Mouse (Mus musculus): ENCODE measurements around the gene Mgst3. TPM values are rescaled to one million over a fixed set of nuclear protein-coding genes. Genes with fewer than 3 reads are reported as not detected.
"Not testable (repeated sequence)": the region's sequence is repeated elsewhere in the genome, so short reads cannot be mapped to it uniquely, and the experiment has no call there.

The Mgst3 gene
- polyA plus RNA-seq, 1 experiment = 283 TPM

DNA sequence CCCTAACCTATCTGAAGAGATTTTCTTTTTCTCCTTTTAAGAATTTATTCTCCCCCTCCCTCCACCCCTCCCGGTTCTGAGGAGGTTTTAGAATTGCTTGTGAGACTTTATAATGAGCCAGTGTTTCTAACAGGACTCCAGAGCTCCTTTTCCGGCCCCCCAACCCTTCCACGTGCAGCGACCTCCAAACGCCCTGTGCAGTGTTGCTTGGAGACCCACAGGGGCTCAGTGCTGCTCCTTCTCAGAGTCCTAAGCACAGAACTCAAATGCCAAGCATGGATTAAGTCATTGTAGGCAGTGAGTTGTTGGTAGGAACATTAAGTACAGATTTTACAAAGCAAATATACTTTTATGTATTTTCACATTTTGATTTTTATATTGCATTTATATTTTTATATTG lies 30.3 kb downstream of the Mgst3 start:
- no peak for DNase-seq (ENCODE audit: extremely low spot score in 1 of 2, low spot score in 1 of 2)

DNA sequence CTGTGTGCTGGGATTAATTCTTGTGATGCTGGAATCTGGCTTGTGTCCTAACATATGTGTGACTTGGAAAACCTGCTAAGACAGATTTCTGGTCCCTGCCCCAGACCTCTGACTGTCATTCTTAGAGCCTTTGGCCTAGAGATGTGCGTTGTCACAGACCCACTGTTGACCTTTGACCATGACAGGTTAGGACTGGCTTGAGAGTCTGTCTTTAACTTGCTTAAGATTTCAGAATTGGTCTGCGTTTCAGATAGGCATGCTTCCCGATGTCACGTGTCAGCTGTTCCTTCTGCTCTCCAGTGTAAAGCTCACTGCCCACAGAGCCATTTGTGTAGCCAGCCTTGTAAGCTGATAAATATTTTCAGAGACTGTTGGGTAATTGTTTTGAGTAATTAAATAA lies 30.8 kb downstream of the Mgst3 start:
- DNase-seq (ENCODE audit: extremely low spot score in 1 of 2, low spot score in 1 of 2) = no peak

GRCm38 (mm10) chr1:167360268-167360667 lies 33.4 kb downstream of the Mgst3 start:
- DNase-seq (ENCODE audit: extremely low spot score in 1 of 2, low spot score in 1 of 2) = no peak

GRCm38 (mm10) chr1:167358731-167359130 lies 34.9 kb downstream of the Mgst3 start:
- DNase-seq (ENCODE audit: extremely low spot score in 1 of 2, low spot score in 1 of 2) = no peak

DNA sequence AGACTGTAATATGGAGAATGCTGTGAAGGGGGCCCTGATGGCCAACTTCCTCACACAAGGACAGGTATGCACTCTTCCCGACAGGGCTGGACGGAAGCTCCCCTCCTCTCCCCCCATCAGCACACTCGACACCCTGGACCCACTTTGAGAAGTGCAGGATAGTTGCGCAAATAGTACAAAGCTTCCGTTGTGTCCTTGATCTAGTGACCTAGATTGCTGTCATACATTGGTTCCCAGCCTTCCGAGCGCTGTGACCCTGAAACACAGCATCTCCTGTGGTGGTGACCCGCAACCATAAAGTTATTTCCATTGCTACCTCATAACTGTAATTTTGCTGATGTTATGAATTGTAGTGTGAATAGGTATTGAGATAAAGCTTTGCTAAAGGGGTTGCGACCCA lies 36.3 kb downstream of the Mgst3 start:
- DNase-seq (ENCODE audit: extremely low spot score in 1 of 2, low spot score in 1 of 2) = no peak

- DNase-seq (ENCODE audit: extremely low spot score in 1 of 2, low spot score in 1 of 2) = no peak
Observed at GRCm38 (mm10) chr1:167352403-167352802, 41.2 kb downstream of the Mgst3 start.

DNA sequence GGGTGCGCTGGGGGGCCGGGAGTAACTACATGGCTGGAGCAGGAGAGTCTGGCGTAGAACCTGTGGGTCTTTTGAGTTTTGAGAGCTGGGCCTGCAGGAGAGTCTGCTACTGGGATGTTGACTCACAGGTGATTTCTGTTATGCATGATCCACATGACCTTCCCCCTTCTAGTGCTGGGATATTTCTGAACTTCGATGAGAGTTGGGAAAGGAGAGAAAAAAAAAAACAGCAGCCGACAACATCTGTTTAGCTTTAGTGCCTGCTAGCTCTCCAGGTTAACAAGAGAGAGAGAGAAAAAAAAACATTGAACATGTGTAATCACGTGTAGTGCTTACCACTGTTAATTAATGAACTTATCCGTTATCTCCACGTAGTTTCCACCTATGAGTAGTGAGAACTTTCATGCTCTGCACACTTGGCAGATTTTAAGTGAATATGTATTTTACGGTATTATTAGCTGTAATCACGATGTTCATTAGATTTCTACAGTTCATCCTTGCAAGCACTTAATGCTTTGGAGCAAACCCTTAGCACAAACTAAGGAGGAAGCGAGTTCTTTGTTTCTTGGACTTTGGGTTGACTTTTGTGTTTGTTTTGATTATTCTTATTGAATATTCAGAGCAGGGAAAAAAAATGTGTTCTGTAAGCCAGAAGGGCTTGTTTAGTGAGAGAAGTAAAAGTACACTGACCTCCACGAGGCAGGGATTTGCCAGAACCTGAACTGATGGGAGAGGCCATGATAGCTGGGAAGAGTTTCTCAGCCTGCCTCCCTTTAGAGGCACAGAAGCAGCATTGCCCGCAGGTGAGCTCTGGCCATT lies 42.8 kb downstream of the Mgst3 start:
- no peak for DNase-seq (ENCODE audit: extremely low spot score in 1 of 2, low spot score in 1 of 2)

DNA sequence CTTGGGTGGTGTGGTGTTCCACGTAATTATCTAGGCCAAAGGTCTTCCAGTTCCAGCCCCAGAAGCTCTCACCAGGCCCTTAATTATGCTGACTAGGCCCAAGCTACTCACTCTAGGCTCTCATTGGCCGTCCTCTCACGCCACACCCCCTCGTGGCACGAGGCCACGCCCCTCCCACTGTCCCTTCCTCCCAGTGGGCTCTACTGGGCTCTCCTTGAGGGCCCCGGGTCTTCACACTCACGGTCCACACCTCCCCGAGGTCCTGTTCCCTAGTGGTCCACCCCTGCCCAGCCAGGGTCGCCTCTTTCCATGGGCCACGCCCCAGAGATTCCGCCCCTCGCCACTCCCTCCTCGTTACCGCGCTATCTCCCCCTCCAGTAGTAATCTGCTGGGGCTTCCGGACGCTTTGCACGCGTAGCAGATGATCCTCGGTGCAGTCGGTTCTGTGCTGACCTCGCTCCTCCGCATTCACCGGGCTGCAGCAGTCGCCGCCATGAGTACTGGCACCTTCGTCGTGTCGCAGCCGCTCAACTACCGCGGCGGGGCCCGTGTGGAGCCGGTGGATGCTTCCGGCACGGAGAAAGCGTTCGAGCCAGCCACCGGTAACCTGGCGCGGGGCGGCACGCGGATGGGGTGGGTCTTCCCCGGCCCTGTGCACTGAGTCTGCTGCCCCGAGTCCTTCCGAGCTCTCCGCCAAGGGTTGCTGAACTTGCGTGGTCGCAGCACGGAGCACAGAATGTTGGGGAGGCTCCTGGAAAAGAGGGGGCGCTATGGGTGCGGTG lies 43.6 kb downstream of the Mgst3 start, which contains the start of gene Aldh9a1:
Aldh9a1 (plus strand) TSS at position 177 of the 782 bp plus-strand sequence.
- peak; percentile 80 to 84 for DNase-seq (ENCODE audit: extremely low spot score in 1 of 2, low spot score in 1 of 2)

DNA sequence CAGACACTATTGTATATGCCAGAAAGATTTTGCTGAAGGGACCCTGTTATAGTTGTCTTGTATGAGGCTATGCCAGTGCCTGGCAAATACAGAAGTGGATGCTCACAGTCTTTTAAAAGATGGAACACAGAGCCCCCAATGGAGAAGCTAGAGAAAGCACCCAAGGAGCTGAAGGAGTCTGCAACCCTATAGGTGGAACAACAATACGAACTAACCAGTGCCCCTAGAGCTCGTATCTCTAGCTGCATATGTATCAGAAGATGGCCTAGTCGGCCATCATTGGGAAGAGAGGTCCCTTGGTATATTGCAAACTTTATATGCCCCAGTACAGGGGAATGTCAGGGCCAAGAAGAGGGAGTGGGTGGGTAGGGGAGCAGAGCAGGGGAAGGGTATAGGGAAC lies 44.4 kb downstream of the Mgst3 start:
- DNase-seq (ENCODE audit: extremely low spot score in 1 of 2, low spot score in 1 of 2) = not testable (repeated sequence)

DNA sequence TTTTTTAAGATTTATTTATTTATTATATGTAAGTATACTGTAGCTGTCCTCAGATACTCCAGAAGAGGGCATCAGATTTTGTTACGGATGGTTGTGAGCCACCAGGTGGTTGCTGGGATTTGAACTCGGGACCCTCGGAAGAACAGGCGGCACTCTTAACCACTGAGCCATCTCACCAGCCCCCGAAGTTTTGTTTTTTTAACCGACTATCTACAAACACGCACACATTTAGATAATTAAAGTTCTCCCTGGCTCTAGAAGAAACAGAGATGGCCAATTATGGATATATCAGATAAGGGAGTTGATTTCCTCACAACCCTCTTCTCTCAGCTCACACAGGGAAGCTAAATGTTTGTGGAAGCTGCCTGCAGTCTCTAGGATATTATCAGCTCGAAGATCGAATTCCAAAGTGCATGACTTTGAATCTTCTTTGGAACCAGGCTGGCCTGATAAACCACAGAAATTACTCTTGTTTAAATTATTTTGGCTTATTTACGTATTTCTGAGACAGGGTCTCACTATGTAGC lies 47.6 kb downstream of the Mgst3 start:
- DNase-seq (ENCODE audit: extremely low spot score in 1 of 2, low spot score in 1 of 2) = not testable (repeated sequence)

DNA sequence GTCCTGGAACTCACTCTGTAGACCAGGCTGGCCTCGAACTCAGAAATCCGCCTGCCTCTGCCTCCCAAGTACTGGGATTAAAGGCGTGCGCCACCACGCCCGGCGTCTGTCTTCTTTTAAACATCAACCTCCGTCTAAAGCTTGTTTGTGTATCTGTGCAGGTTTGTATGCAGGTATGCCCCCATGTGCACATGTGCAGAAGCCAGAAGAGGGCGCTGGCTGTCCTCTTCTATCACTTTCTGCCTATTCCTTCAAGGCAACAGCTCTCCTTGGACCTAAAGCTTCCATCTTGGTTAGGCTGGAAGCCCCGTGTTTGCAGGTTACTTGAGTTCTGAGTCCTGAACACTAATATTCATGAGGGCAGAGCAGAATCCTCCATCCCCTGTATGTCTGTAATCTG lies 50.8 kb downstream of the Mgst3 start:
- no peak for DNase-seq (ENCODE audit: extremely low spot score in 1 of 2, low spot score in 1 of 2)

GRCm38 (mm10) chr1:167340910-167341528 lies 52.6 kb downstream of the Mgst3 start:
- no peak for DNase-seq (ENCODE audit: extremely low spot score in 1 of 2, low spot score in 1 of 2)

- DNase-seq (ENCODE audit: extremely low spot score in 1 of 2, low spot score in 1 of 2) = no peak
Observed at GRCm38 (mm10) chr1:167340111-167340787, 53.4 kb downstream of the Mgst3 start.

GRCm38 (mm10) chr1:167339177-167339781 lies 54.4 kb downstream of the Mgst3 start:
- no peak for DNase-seq (ENCODE audit: extremely low spot score in 1 of 2, low spot score in 1 of 2)

GRCm38 (mm10) chr1:167337463-167338095 lies 56.1 kb downstream of the Mgst3 start:
- DNase-seq (ENCODE audit: extremely low spot score in 1 of 2, low spot score in 1 of 2) = peak; percentile 85 to 97

- DNase-seq (ENCODE audit: extremely low spot score in 1 of 2, low spot score in 1 of 2) = no peak
Observed at GRCm38 (mm10) chr1:167336398-167336797, 57.2 kb downstream of the Mgst3 start.

DNA sequence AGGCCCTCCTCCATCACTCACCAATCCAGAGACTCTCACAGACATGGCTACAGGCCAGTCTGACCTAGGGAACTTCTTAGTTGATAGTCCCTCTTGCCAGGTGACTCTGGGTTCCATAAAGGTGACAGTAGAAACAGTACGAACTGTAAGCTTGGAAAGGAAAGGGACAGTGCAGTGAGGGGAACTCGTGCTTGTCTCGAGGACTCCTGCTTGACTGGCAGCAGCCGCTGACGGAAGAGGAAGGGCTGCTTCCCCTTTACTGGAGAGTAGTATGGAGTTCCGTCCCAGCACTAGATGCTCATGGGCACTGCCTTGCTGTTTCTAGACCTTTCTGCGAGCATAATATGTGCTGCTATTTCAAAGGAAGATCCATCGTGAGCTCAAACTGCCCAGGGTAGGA lies 62.5 kb downstream of the Mgst3 start:
- DNase-seq (ENCODE audit: extremely low spot score in 1 of 2, low spot score in 1 of 2) = no peak

DNA sequence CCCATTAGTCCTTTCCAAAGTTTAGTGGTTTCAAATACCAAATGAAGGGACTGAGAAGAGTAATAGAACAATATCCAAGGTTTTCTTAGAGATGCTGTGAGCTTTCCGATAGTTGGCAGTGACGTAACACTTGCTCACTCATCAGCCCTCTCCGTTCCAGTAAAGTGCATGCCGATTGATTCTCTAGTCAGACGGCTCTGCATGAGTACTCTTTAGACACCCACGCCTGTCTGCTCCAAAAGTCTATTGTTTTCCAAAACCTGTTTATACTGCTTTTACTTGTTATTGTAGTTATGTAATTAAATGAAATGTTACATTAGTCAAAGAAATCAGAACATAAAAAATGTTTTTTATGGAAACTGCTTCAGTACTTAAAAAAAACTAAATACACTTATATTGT lies 64.9 kb downstream of the Mgst3 start:
- no peak for DNase-seq (ENCODE audit: extremely low spot score in 1 of 2, low spot score in 1 of 2)

Measured in frontal cortex, adult 2 months (tissue).